Mouse (Mus musculus) testis, adult 2 months (tissue): Measurements from ENCODE around the gene Usp18.

Experiments
- CTCF ChIP-seq: fragments of 200-500 bp; IDR thresholded peaks from 2 replicates; pipeline ENCODE4 v1.5.1; 2012; ENCODE audit warnings: low read depth, mild to moderate bottlenecking, inconsistent platforms, low read length, moderate library complexity; ENCODE audit not compliant: control insufficient read depth, insufficient read depth, insufficient replicate concordance
- POLR2A ChIP-seq: fragments of 200-500 bp; IDR thresholded peaks from 2 replicates; pipeline ENCODE4 v1.6.1; 2012; ENCODE audit warnings: low read depth, mild to moderate bottlenecking, inconsistent platforms, low read length, moderate library complexity; ENCODE audit not compliant: control insufficient read depth

GRCm38 (mm10) chr6:121223001-121223400 lies 22.7 kb upstream of the Usp18 start:
- no peak for TF ChIP-seq CTCF
- no peak for TF ChIP-seq POLR2A
